Mouse (Mus musculus): ENCODE results near the gene 4930596D02Rik.

4930596D02Rik gene

DNA sequence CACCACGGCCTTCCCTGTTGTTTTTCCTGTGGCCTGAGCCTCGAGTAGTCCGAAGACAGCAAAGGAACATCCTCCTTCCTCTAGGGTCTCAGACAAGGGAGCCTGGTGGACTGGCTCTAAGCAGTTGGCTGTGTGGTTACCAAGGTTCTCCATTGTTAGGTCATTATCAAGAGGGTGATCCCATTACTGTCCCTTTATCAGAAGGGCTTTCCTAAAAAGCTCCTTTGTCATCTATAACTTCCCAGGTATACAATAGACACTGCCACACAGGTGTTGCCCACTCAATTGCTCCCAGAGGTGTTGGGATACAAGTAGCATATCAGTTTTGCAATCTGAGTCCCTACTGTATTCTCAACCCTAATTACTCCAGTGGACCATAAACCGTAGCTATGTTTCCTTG, at the start of gene 4930596D02Rik:
Gene 4930596D02Rik (minus strand): TSS at position 101 of the 400 bp plus-strand sequence.
- DNase-seq (ENCODE audit: low spot score in 2 of 2), result no peak

DNA sequence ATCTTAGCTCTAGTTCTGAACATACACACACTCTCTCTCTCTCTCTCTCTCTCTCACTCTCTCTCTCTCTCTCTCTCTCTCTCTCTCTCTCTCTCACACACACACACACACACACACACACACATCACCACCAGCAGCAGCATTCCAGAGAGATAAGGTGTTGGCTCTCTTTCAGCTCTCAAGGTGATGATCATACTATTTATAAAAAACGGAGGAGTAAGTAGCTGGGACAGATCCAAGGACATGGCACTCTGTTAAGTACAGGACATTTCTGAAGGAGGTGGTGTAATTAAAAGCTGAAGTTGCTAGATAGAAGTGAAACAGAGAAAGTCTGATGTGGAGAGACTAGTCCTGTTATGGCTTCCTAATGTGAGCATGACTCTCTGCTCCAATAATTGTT, 41.5 kb upstream of the 4930596D02Rik start:
- no peak for DNase-seq (ENCODE audit: low spot score in 2 of 2)

DNA sequence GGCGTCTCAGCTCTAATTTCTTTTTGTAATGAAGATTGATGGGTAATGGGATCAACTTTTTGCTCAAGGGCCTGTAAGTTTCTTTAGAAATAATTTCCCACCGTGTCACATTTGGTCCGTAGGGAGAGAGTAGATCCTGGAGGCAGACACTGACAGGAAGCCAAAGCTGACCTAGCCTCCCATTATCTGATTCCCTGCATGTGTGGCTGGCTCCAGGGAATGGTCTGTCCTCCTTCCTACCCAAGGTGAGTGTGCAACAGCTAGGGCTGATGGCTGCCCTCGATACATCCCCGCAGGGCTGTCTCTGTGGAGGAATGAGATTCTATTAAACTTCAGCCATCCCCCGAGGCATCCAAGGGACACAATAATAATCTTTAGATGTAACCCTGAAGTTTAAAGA, 33.5 kb upstream of the 4930596D02Rik start:
- no peak for DNase-seq (ENCODE audit: low spot score in 2 of 2)

DNA sequence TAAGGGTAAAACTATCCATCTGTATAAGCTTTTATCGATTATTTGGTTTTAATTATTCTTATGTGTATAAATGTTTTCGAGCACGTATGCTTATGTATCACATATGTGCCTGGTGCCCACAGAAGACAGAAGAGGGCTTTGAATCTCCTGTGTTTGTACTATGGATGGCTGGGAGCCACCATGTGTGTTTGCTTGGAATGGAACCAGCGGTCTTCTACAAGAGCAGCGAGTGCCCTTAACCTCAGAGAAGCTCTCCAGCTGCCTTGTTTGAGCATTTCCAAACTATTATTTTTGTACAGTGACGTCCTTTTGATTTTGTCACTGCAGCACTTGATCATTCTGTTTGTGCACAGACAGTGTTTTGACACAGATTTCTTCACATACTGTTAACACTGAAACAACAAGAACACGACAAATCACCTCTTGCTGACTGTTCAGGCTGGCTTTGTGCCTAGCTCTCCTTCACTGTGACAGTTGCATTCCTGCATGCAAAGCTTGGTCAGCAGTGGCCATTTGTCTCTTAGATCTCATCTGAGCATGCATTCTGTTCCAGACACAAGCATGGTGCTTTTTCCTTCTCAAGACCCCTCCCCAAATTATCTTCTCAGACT, 30.4 kb upstream of the 4930596D02Rik start:
- DNase-seq (ENCODE audit: low spot score in 2 of 2), result no peak

DNA sequence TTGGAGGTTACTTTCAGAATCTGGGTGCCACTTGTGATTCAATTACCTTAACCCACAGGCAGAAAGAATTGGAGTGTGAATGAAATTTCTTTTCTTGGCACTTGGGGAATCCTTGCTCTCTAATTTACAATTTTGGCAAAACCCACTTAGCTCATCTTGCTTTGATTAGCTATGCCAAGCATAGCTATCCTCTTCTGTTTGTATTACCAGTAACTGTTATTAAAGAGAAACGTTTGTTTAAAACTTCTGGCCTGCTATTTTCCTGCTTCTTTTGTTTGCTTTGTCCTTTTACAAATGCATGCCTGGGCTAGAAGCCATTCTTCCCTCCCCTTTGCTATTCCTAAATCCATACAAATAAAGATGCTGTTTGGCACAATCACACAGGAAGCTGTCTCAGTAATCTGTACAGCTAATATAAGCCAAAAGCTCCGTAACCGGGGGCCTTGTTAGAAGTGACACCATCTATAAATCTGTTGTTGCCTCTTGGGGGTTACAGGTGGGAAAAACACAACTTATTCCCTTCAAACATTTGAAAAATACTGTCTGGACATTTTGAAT, 19.0 kb downstream of the 4930596D02Rik start:
- no peak for DNase-seq (ENCODE audit: low spot score in 2 of 2)

DNA sequence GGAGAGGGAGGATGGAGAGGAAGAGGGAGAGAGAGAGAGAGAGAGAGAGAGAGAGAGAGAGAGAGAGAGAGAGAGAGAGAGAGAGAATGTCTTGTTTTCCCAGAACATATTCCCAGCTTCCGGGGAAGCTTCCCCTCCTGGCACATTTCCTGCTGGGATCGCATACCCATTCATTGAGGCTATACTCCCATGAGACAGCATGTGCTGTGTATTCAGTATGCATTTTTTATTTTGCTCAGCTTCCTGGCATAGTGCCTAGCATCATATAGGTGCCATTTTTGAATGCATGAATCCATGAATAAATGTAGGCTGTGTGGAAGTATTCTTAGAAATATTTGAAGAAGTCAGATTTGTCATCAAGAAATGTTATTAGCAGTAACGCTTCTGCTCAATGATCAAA, 31.7 kb downstream of the 4930596D02Rik start:
- no peak for DNase-seq (ENCODE audit: low spot score in 2 of 2)

DNA sequence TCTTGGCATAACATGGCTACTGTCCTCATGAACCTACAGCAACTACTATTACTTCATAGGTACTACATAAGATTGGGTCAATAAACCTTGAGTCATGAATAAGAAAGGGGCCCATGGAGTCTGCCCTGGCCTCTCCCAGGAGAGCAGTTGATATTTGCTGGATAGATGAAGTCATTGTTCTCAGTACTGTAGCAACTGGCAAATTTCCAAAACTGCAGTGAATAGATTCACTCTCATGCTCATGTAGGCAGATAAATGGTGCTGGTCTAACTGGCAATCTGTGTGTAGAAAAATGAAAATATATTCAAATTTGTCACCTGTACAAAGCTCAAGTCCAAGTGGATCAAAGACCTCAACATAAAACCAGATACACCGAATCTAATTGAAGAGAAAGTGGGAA, 38.5 kb downstream of the 4930596D02Rik start:
- DNase-seq (ENCODE audit: low spot score in 2 of 2), result no peak

All from urinary bladder, postnatal 36 days (tissue).